Mouse (Mus musculus): ENCODE results near the gene Herc3.

Herc3 gene

DNA sequence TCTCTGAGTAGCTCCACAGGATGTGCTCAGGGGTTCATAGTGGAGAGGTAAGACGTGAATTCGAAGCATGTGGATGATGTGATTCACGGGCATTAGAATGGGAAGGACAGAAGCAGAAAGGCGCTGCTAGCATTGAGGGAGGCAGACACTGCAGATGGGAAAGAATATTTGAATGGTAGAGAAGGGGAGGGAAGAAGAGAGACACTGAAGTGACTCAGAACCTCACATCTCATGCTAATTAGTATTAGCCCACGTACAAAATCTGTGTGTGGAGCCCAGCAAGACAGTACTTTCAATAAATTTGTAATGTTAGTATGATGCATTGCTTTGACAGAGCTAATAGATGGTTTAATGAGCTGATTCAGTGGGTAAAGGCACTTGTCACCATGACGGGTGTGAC is 89.5 kb downstream of the Herc3 start:
- DNase-seq (ENCODE audit: extremely low spot score): no peak

DNA sequence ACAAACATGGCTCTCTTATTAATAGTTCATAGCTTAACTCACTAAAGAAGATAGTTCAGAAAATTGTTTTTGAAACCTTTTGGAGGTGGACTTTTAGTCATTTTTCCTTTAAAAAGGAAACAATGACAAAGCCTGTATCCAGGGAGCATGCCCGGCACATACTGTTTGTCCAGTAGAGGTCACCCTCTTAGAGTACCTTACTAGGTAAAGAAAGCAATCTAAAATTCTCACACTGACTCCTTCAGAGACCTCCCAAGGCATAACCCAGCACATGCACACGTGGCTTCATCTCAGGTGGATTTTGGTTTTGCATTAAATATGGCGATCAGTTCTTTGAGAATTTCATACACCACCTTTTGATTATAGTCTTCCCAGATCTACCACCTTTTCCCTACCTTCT is 90.4 kb downstream of the Herc3 start:
- DNase-seq (ENCODE audit: extremely low spot score): no peak

DNA sequence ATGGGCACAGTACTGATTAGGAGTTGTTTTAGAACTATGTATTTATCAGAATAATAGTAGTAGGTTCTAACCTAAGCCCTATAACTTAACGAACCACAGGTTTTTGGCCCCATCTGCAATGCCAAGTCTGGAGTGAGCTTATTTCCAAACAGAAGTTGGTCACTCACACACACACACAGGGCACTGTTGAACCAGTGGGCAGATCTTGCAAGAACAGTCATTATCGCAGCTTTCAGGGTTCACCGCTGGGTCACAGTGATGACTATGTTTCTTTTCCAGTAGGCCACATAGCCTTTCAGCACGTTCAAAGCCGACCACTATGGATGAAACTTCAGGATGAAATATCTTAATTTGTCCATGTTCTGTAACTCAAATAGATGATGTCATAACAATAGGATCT is 91.2 kb downstream of the Herc3 start:
- no peak for DNase-seq (ENCODE audit: extremely low spot score)

DNA sequence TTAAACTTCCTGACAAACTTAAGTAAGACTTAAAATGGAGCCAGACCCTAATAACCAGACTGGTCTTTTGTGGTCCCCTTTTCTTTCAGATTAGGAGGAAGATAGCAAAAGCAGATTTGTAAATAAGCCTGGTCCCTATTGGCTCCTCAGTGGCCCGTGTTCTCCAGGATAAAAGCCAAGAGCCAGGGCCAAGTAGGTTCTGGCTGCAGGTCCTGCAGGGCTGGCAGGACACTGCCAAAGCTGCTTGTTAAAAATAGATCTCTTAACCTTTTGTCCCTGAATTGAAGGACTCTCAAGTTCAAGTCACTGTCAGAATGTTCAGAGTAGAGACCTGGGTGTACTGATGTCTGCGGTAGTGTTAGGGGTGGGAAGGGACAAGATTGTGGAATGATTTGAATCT is 96.6 kb downstream of the Herc3 start:
- no peak for DNase-seq (ENCODE audit: extremely low spot score)

DNA sequence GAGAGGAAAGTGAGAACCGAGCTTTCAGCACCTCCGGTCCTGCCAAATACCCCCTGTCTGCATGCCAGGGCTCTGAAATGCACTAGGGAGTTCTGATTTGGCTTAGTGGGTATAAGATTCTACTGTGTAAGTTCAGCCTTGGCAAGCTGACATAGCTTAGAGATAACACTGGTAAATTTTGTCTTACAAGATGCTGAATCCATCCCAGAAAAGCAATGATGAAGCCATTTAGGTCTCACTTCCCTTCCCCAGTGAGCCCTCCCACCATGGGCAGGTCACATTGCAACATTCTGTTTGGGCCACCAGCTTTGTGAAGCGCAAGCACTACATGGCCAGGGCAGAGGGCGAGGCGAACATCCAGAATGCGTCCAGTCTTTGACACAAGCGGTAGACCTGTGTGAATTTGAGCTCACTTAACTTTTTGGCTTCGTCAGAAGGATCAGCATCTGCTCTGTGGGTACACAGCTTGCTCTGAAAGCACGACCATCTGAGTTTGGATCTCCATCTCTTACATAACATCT is 98.7 kb downstream of the Herc3 start:
- no peak for DNase-seq (ENCODE audit: extremely low spot score)

DNA sequence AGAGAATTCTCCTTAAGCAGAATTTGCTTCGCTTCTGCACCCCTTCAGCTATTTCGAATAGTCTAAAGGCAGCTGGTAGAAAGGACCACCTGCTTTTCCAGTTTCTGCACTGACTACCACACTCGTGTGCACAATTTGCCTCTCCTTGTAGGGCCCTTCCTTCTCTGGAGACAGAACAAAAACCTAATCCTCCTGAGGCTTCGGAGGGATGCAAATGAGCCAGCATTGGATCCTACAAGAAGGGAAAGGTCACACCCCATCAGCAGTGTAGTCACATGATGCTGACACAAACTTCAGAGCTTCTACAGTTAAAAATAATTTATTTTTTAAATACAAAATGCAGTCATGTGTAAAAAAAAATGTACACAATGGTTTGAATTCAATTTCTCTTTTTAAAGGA is 99.9 kb downstream of the Herc3 start:
- DNase-seq (ENCODE audit: extremely low spot score): no peak

DNA sequence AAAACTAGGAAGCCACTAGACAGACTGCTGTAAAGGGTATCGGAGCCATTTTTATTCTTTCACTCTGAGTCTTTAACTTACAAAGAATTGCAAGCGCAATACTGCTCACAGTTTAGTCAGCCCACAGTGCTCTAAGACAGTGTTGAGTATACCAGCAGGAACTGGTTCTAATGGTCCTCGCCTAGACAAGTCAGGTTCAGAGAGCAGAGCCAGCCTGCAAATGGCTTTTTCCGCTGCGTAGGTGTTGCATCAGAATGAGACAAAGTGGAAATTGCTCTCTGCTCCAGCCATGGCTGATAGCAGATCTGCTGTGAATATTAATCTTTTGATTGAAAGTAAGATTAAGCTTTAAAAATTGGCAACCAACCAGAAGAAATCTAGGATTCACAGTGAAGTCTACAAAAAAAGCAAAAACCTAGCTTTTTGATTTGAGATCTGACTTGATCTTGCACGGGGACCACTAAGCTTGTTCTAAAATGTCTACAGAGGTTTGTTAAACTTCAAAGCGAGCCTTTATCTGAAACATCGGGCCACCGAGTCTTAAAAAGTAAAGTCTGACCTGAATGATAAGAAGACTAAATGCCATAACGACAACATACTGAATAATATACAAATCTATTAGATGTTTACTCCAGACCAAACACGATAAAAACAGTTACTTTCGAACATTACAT is 101.4 kb downstream of the Herc3 start:
- no peak for DNase-seq (ENCODE audit: extremely low spot score)

DNA sequence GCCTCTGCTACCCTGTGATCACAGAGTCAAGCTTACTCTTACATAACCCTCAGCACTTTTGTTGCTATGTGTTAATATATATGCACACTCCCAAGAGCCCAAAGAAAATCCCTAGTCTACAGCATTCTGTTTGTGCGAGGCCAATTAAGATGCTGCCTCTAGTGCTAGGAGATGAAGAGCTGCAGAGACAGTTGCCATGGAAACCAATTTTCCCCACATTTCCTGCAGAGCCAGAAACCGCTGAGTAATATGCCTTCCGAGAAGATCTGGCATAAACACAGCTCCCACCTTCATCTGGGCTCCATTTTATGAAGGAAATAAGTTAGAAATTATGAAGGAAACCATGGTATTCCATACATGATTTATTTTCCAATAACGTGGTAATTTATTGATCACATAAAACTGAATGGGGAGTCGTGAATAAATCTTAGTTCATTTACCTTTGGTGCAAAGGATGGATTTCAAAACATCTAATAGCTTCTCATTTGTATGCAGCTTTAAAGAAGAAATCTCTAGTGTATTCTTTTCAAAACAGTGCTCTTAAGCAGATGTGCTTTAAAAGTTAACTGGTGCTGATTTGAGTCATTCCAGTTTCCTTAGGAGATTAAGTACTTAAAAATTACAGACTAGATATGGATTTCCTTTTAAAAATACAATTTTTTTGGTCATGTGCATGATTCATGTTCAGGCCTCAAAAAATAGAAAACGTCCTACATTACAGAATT is 102.1 kb downstream of the Herc3 start:
- DNase-seq (ENCODE audit: extremely low spot score): peak; percentile 13

DNA sequence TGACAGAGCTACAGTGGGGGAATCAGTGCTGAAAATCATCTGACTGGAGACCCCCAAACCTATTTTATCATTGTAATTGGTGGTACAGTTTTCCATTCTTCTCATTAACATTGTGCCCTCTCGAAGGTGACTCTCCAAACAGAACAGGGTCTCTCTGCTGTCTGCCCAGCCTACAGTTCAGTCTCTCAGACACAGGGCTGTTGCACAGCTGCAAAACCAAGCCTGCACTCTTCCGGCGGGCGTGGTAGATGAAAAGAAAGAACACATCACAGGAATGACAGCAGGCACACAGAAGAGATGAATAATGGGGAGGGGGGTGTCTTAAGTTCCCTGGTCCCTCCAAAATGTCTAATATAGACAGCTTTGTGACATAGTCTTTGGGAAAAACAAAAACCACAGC is 102.9 kb downstream of the Herc3 start:
- DNase-seq (ENCODE audit: extremely low spot score): no peak

DNA sequence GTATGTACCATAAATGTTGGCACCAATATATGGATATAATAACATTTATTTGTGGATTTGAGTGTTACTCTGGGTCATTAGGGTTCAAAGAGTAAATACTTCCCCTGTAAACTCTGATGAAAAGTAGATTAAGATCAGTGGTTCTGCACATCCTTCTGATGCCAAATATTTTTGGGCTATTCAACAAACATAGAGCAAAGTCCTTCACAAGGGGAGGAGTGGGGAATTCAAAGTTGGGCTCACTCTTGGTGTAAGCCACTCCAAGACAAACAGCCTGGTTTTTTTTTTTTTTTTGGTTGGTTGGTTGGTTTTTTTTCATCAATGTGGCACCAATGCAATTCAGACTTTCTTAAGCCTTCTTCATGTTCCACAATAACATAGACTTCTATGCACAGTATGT is 106.5 kb downstream of the Herc3 start:
- no peak for DNase-seq (ENCODE audit: extremely low spot score)

DNA sequence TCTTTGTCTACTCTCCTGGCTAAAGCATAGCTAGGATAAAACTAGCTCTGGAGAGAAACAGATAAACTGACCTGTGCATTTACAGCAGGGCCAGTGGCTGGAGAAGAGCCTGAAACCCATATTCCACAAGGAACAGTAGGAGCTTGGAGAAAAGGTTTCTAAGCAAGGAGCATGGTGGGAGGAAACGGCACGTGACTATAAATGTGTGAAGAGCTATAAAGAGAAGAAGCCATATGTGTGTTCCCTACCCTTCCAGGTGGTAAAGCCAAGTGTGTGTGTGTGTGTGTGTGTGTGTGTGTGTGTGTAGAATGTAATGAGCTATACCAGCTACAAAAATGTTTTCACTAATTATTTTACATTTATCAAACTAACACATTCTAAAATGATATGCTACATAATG is 111.0 kb downstream of the Herc3 start:
- DNase-seq (ENCODE audit: extremely low spot score): no peak

DNA sequence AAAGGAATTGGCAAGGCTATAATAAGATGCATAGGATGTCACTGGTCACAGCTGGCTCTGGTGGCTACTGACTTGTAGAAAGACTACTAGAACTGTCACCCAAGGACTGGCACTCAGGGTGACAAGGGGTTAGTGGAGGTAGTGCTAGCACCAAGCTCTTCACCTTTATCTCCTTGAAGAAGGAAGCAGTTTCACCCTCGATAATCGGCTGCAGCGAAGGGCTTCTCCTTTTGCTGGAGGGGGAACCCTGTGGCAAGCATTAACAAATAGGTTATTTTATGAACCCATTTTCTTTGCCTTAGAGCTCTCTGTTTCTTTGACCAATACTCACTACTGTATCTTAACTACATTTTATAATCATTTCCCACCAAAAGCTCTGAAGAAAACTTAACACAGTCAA is 112.7 kb downstream of the Herc3 start:
- no peak for DNase-seq (ENCODE audit: extremely low spot score)

DNA sequence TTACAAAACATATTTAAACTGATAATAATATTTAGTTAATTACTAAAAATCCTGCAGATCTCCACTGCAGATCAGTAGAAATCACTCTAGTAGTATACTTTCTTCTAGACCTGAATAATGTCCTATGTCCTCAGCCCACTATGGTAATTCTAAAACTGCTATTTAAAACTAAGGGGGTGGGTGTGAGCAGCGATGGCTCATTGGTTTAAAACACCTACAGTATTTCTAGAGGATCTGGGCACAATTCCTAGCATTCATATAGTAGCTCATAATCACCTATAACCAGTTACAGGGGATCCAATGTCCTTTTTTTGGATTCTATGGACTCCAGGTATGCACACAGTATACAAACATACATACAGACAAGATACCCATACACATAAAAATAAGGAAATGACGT is 115.0 kb downstream of the Herc3 start:
- no peak for DNase-seq (ENCODE audit: extremely low spot score)

DNA sequence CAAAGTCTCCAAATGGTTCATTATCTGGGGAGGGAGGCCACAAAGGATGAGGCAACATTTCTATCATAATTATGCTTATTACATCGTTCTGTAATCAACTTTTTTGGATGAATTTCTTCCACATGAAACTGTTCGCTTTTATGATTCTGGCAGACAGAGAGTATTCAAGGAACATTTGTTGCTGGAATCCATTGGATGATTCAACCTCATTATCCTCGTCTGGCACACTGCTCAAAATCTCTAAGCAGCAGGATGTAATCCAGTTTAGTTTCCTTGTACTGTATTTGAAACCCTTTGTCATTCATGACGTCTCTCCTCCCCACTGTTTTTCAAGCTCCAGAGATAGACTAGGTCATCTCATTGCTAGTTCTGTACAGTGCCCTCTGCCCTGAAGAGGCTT is 115.6 kb downstream of the Herc3 start:
- DNase-seq (ENCODE audit: extremely low spot score): no peak

DNA sequence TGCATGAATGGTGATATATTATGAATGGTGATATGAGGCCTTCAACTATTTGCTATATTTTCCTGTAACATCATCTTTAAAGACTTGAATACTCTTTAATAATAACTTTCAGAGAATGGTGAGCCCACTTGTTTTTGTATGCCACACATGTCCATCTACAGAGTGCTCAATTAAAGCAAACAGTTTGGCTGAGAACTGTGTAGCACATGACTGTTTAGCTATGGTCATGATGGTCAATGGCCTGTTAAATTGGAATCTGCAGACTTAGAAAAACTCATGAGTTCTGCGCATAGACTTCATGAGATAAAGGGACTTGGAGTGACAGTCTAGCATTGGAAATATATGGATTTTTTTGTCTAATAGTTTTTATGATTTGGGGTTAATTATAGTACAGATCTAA is 119.1 kb downstream of the Herc3 start:
- DNase-seq (ENCODE audit: extremely low spot score): no peak

DNA sequence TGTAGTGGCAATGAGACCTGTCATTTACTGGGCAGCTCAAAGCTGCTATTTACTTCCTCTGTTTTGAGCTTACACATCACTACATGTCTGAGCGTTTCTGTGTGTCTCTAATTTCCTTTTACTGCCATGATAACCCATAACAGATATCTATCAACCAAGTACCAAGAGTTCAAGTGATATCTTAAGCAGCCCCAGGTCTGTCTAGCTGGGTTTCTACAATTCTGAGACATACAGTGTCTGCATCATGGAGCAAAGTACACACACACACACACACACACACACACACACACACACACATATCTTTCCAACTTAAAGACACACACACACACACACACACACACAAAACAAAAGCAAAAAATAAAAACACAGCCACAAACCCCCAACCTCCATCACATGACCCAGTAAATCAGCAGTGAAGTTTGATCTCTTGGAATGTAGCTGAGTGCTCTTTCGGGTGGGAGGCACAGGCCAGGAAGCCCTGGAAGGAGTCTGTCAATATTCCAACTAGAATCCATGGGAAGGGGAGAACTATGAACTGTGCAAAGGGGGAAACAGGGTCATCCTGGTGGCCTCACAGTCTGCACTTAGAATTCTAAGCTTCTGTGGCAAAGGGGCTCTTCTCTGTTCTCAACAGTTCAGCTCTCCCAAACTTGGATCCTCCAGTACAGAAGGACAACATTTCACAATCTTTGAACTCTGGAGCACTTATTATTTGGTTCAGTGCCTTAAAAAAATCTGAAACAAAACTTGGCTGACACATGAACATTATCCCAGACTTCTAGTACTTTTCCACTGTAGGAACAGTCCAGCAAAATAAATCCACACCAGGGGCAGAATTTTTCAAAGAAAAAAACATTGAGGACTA is 120.1 kb downstream of the Herc3 start:
- no peak for DNase-seq (ENCODE audit: extremely low spot score)

DNA sequence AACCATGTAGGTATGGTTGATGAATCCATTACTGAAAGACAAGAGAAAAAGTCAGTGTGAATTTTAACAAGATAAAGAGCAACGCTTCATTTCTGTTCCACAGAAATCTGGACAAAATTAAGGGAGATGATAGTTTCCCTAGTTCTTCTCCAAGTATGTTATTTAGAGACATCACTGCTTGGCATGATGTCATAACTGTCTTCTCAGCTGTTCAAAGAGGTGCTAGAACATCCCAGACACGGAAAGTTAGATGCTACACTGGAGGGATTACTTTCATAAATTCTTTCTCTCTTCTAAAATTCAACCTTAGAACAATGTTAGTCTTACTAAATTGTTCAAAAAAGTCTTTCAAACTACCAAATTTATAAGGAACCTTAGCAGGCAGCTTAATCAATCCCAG is 129.3 kb downstream of the Herc3 start:
- no peak for DNase-seq (ENCODE audit: extremely low spot score)

DNA sequence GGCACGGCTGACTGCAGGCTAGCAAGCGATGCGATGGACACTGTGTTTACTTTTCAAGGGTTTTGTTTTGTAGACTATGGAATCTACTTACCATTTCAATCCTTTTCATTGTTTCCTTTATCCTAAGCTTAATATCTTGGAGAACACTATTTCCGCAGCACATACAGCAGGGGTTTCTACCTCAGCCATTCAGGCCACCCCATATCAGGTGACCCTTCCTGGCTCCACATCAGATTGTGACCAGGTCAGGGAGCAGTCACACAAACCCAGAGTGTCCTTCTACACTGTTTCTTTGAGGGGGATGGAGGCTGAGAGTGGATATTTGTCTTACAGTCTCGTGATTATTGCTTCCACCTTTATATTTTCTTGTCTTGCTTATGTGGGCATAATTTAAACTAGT is 131.4 kb downstream of the Herc3 start:
- DNase-seq (ENCODE audit: extremely low spot score): no peak

DNA sequence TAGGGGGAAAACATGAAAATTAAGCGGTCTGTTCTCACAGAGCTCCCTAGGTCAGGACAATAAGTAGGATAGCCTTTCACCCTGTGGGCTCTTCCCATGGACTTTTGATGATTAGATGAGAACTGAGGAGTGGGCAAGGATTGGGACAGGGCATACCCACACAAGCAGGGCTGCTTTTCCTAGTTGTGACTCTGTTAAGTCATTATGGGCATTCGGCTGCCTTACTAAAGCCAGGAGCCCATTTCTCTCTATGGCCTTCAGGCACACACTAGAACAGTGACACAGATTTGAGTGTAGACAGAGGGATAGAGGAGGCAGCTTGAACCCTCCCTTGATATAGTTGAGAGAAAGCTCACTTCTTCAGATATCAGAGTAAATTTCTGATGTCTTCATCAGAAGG is 132.8 kb downstream of the Herc3 start:
- DNase-seq (ENCODE audit: extremely low spot score): no peak

DNA sequence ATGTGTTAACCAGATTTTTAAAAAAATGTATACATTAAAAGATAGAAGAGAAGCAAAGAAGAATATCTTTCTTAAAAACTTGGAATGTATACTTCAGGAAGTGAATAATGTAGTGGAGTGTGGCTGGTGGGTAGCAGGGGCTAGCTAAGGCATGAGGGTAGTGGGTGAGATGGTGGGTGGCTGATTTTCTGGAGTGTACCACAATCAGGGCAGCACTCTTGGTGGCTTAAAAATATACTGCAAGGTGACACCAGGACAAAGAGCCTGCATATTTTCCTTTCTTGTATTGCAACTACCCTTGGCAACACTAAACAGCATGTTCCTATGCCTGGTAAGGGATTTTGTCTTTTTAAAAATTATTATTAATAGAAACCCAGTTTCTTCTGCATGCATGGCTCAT is 133.3 kb downstream of the Herc3 start:
- no peak for DNase-seq (ENCODE audit: extremely low spot score)

DNA sequence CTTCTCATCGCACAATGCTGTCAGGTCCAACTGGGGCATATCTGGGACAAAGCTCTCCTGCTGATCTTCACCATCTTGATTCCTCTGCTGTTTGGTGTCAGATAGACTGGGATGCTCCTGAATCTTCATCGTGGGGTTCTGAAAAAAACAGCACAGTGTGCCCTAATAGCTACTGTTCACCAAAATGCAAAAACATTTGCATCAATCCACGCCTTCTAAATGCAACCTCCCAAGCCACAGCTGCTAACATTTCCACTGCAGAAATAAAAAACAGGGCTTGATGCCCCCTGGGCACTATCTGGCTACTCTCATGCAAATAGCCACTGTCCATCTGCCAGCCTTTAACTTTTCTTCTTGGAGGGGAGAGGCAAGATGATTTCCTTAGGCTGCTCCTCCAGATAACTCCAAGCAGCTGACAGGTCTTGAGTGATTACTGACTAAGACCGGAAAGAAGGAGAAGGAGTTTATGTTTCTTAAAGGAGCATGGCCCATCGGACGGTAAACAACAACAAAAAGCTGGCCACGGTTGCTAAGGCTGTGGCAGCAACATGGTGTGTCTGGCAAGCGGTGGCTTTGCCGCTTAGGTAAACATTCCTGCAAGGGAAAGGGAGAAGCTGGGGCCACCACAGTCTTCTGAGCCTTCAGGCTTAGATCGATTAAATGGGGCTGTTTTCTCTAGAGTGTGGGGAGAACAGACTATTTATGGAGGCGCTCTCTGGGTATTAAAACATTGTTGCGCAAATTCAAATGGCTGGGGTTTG is 134.0 kb downstream of the Herc3 start:
- DNase-seq (ENCODE audit: extremely low spot score): peak; percentile 4

DNA sequence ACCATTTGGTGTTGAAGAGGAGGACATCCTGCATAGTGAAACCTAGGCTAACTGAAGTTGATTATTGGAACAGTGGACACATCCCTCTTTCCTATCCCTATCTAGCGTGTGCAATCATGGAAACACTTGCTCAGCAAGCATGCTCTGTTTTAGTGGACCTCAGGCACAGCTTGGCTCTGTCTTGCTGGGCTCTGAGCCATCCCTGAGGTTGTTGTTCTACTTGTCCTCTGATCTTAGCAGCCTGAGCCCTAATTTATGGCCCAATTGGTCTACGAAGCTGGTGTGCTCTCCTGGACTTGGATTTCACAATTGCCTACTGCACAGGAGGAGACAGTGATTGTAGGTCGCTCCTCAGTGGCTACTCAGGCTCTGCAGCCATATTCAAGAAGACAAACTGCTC is 137.0 kb downstream of the Herc3 start:
- DNase-seq (ENCODE audit: extremely low spot score): no peak

Measured in embryo, embryonic 9.5 days (tissue).